Mouse (Mus musculus) heart, postnatal 0 days (tissue): ENCODE measurements around the gene Rbfox3. TPM values are rescaled to one million over a fixed set of nuclear protein-coding genes. Genes with fewer than 3 reads are reported as not detected.
A peak's percentile ranks its signal among the peaks of the same experiment; 100 is the strongest.

ENCODE experiments used
- ATAC-seq: fragments of 200-750 bp; cut with Nextera tagmentation; 2 replicates; pipeline ENCODE4 v1.8.0; 2017; ENCODE audit warnings: low read depth, moderate number of reproducible peaks, moderate library complexity; ENCODE audit not compliant: insufficient read depth
- DNase-seq: peaks from one replicate; pipeline ENCODE4 v3.0.0-alpha.2; 2016; ENCODE audit warnings: low spot score
- H3K27ac ChIP-seq: fragments of 300-500 bp; sonication (generic); 2 replicates; pipeline ENCODE4 v1.5.1; 2014; ENCODE audit warnings: low read depth, mild to moderate bottlenecking
- H3K27me3 ChIP-seq: fragments of 300-500 bp; sonication (generic); 2 replicates; pipeline ENCODE4 v1.6.1; 2014; ENCODE audit warnings: low read length, mixed read lengths; ENCODE audit not compliant: control insufficient read depth, insufficient read depth
- H3K36me3 ChIP-seq: fragments of 300-500 bp; sonication (generic); replicated peaks from 2 replicates; pipeline ENCODE4 v1.6.1; 2014; ENCODE audit warnings: low read length, mixed read lengths; ENCODE audit not compliant: control insufficient read depth, insufficient read depth
- H3K4me1 ChIP-seq: fragments of 300-500 bp; sonication (generic); 2 replicates; pipeline ENCODE4 v1.6.1; 2014; ENCODE audit warnings: antibody characterized with exemption; ENCODE audit not compliant: control insufficient read depth, insufficient read depth
- H3K4me2 ChIP-seq: fragments of 300-500 bp; sonication (generic); 2 replicates; pipeline ENCODE4 v1.6.1; 2014; ENCODE audit warnings: low read depth, mild to moderate bottlenecking, low read length, moderate library complexity
- H3K4me3 ChIP-seq: fragments of 300-500 bp; sonication (generic); 2 replicates; pipeline ENCODE4 v1.5.1; 2014; ENCODE audit warnings: low read depth, low read length
- H3K9ac ChIP-seq: fragments of 300-500 bp; sonication (generic); replicated peaks from 2 replicates; pipeline ENCODE4 v1.6.1; 2014; ENCODE audit warnings: low read depth, low read length, mixed read lengths
- H3K9me3 ChIP-seq: fragments of 300-500 bp; sonication (generic); replicated peaks from 2 replicates; pipeline ENCODE4 v1.6.1; 2016; ENCODE audit warnings: low read length; ENCODE audit not compliant: control insufficient read depth
- CTCF ChIP-seq: IDR thresholded peaks from 2 replicates; pipeline ENCODE4 v1.5.1; 2016; ENCODE audit warnings: antibody characterized with exemption, control low read depth, low read depth
- EP300 ChIP-seq: IDR thresholded peaks from 2 replicates; pipeline ENCODE4 v1.6.1; 2016; ENCODE audit warnings: antibody characterized with exemption, low read depth
- WGBS: fragments of 180-500 bp; shearing (Covaris S2); extraction: QIAGEN DNeasy Blood & Tissue Kit; methylation state at CpG from one replicate; pipeline ENCODE4 v1.1.7; 2014; 5-methylcytosine and 5-hydroxymethylcytosine counted together
- polyA plus RNA-seq: library from polyadenylated mRNA; unstranded; fragments of >200 nt; fragmentation: Nextera tagmentation; extraction: Ambion mirVana; gene quantifications from 2 replicates; pipeline ENCODE4 v1.2.1, GENCODE M21; 2015
- total RNA-seq: library from RNA; depleted of rRNA; stranded (reverse); fragments of >200 nt; gene quantifications from 2 replicates; pipeline ENCODE4 v1.2.3, GENCODE M21; 2014; ENCODE audit warnings: low replicate concordance

The Rbfox3 gene
- total and polyA plus RNA-seq, 2 experiments from 2014 or later: 0.08 to 1.2 TPM

DNA sequence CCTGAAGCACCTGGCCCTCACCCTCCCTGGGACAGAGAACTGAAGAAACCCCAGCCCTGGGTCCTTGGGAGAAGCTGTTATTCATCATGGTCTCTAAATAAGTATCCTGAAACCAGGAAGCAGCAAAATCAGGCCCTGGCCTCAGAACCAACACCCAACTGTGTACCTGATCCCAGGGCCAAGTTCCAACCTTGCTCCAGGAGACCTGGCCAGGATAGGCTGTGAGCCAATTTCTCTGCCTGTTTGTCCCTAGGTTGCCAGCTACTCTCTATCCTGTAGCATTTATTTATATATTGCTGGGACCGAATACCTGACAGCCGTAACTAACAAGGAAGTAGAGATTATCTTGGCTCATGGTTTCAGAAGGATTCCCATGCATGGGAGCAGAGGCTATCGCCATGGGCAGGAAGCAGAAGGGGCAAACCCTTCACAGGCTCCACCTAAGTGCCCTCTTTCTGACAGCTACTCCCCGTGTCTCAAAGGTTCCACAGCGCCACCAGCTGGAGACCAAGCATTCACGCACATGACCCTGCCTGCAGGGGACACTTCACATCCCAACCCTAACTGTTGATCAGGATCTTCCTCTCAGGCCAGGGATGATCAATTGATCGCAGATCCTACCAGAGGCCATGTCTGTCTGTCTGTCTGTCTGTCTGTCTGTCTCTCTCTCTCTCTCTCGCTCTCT lies 31.8 kb downstream of the Rbfox3 start:
- ATAC-seq: no peak
- no peak overlapping the region for H3K27ac ChIP-seq
- H3K9ac ChIP-seq: no peak overlapping the region
- no peaks in the 10 kb centered on the region for H3K27me3 ChIP-seq
- no peak for DNase-seq
- TF ChIP-seq CTCF (no peak), EP300 (no peak)
- H3K9me3 ChIP-seq: no peaks in the 10 kb centered on the region
- WGBS: 78% methylated on average over 8 of the region's 8 CpGs
- H3K36me3 ChIP-seq: no peaks in the 10 kb centered on the region
- no peak overlapping the region for H3K4me2 ChIP-seq
- no peak overlapping the region for H3K4me3 ChIP-seq
- no peaks in the 10 kb centered on the region for H3K4me1 ChIP-seq

DNA sequence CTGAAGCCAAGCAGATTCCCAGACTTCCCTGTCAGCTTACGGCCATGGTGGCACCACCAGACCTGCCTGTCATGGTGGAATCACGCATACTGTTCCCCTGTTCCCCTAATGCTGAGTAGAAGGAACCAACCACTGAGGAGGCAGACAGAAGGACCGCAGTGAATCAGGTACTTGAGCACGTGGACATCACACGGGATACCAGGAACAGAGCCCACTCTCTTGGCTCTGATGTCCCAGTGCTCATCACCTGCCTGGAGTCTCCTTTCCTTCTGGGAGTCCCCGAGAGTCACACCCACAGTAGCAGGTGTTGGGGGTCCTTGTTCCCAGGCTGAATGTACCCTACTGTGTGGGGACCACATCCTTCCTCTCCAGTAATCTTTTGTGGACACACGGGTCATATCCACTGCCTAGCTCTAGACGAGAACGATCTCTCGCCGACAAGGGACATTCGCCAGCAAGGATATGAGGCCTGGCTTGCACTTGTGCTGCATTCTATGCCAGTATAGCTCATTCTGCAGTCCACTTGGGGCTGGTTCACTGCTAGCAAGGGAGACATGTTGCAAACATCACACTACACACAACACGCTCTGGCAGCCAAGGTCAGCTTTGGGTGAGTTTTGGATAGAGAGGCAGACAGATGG lies 32.7 kb downstream of the Rbfox3 start:
- TF ChIP-seq EP300: no peak
- H3K4me1 ChIP-seq: no peaks in the 10 kb centered on the region
- no peaks in the 10 kb centered on the region for H3K27me3 ChIP-seq
- no peak overlapping the region for H3K4me2 ChIP-seq
- ATAC-seq: no peak
- H3K9me3 ChIP-seq: no peaks in the 10 kb centered on the region
- no peak overlapping the region for H3K27ac ChIP-seq
- H3K36me3 ChIP-seq: no peaks in the 10 kb centered on the region
- no peak overlapping the region for H3K4me3 ChIP-seq
- 88% methylated on average over 13 of the region's 13 CpGs for WGBS
- H3K9ac ChIP-seq: no peak overlapping the region
- DNase-seq: no peak

DNA sequence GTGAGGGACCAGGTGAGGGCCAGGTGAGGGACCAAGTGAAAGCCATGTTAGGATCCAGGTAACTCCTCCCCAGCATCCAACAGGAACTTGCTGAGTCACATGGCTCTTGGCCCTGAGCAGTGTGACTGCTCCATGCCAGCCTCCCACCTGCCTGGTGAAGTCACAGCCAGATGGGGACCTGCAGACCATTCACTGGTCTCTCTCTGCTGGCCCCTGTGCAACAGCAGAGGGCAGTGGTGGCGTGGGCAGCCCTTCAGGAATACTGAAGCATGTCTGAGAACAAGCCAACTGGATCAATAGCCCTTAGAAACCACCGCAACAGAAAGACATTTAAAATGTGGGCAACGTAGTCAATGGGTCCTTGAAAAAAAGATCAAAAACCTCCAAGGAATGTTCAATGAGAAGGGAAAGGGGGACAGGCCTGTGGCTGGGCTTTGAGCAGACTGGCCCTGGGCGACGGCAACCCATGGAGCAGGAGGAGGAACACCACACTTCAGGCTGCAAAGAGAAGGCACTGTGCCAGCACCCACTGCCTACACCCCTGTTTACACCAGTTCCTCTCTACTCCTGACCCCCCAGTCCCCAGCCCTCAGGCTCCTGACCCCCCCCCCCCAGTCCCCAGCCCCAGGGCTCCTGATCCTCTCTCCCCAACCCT lies 36.0 kb downstream of the Rbfox3 start:
- Histone ChIP-seq H3K4me1 (no peaks in the 10 kb centered on the region), H3K36me3 (no peaks in the 10 kb centered on the region), H3K27me3 (no peaks in the 10 kb centered on the region), H3K9ac (no peak overlapping the region), H3K27ac (no peak overlapping the region), H3K9me3 (no peaks in the 10 kb centered on the region), H3K4me2 (no peak overlapping the region), H3K4me3 (no peak overlapping the region)
- WGBS: 67% methylated on average over 5 of the region's 5 CpGs
- TF ChIP-seq EP300: no peak
- TF ChIP-seq CTCF: peak; percentile 35
- no peak for ATAC-seq
- DNase-seq: no peak

DNA sequence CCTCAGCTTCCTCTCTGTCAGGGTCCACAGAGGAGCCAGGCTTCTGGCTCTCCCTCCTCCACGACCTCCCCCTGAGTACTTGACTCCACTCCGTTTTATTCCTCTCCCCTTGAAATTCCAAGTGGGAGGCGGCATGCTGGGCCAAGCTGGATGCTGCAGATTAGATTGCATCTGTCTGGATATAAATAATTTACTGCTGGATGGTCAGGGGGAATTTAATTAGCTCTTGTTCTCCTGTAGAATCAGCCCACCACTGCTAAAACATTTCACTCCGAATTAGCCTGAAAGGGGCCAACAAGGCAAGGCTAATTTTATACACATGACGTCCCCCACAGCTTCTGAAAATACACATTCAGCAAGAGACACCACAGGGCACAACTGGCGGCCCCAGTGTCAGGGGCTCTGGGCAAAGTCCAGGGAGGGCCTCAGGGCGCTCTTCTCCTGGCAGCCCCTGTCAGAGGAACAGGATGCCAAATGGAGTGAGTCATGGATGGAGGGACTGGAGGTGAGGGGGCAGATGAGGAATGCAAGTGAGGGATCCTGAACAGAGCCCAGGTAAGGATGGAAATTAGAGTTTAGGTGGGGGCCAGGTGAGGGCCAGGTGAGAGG lies 36.8 kb downstream of the Rbfox3 start:
- no peak for TF ChIP-seq EP300
- TF ChIP-seq CTCF: no peak
- H3K4me2 ChIP-seq: no peak overlapping the region
- DNase-seq (no peak), ATAC-seq (no peak)
- H3K9ac ChIP-seq: no peak overlapping the region
- H3K4me3 ChIP-seq: no peak overlapping the region
- WGBS: 24% methylated on average over 7 of the region's 7 CpGs
- no peaks in the 10 kb centered on the region for H3K36me3 ChIP-seq
- H3K27me3 ChIP-seq: no peaks in the 10 kb centered on the region
- H3K9me3 ChIP-seq: no peaks in the 10 kb centered on the region
- H3K4me1 ChIP-seq: no peaks in the 10 kb centered on the region
- no peak overlapping the region for H3K27ac ChIP-seq

DNA sequence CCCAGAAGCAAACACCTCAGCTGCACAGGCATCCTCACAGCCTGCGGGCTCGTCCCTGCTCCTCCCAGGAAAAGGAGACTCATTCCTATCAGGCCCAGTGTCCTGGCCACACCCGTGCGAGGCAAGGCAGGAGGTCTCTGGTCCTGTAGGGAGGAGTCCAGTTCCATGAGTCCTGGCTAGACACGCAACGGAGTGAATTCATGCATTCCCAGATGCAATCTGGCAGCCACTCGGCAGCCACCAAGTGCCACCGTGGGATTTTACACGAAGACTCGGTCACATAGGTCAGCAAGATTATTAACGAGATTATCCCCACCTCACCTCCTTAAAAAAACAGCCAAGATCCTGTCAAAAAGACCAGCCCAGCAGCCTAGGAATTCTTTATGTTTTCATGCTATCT lies 37.4 kb downstream of the Rbfox3 start:
- no peaks in the 10 kb centered on the region for H3K4me1 ChIP-seq
- WGBS: 59% methylated on average over 11 of the region's 11 CpGs
- no peaks in the 10 kb centered on the region for H3K9me3 ChIP-seq
- TF ChIP-seq CTCF (no peak), EP300 (no peak)
- no peak overlapping the region for H3K27ac ChIP-seq
- no peaks in the 10 kb centered on the region for H3K27me3 ChIP-seq
- H3K9ac ChIP-seq: no peak overlapping the region
- H3K4me2 ChIP-seq: no peak overlapping the region
- ATAC-seq (no peak), DNase-seq (no peak)
- H3K36me3 ChIP-seq: no peaks in the 10 kb centered on the region
- H3K4me3 ChIP-seq: no peak overlapping the region
